Mouse (Mus musculus) urinary bladder, postnatal 14 days (tissue): ENCODE measurements at regions not wholly inside any gene's neighbourhood (a gene's known extent, or its start where the extent isn't known, plus 50 kb on each side); places are given as distances from the start of the nearest gene placed in this dataset.

Experiments
- DNase-seq: peaks from one replicate; pipeline ENCODE4 v3.0.0; 2021; ENCODE audit warnings: low spot score

DNA sequence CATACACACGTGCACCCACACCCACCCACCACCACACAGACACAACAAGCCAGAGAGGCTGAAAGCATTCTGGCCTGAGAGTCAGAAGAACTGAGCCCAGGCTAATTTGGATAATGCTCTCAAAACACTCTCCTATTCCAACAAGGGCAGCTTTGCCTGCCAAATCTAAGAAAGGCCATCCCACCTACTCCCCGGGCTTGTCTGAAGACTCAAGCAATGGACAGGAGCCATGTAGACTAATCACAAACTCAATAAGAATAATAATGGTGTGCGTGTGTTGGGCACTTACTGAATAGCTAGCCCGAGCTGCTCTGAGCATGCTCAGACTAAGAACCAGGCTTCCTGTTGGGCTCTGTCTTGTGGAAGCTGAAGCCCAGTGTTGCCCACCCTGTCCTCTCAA lies 108.8 kb upstream of the Tle3 start:
- DNase-seq = no peak

DNA sequence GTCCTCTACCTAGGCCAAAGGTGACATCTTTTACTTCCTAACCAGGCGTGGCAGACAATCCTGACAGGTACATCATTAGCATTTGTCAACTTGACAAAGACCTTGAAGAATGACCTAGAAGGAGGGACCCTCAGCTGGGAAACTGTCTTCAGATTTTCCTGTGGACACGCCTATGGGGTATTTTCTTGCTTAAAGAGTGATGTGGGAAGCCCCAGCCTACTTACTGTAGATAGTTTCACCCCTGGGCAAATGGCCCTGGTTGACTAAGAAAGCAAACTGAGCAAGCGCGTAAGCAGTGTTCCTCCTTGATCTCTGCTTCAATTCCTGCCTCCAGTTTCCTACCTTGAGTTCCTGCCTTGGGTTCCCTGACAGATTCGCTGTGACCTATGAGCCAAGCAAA lies 106.7 kb upstream of the Tle3 start:
- DNase-seq = no peak

DNA sequence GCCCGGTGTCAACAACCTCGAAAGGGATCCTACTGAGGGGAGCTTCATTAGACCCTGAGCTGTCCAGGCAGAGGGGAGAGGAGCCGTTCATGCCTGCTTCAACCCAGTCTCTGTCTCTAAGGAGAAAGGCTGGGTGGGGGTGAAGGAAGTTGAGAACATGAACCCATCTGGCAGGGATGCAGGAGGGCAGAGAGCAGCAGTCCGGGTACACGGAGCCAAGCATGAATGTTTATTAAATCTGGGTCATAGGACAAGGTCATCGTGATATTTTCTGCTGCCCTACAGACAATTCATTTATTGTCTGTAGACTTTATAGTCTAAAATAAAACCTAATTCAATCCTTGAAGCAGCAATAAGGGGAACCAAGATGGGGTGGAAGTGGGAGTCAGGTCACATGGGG lies 105.2 kb upstream of the Tle3 start:
- DNase-seq = no peak

DNA sequence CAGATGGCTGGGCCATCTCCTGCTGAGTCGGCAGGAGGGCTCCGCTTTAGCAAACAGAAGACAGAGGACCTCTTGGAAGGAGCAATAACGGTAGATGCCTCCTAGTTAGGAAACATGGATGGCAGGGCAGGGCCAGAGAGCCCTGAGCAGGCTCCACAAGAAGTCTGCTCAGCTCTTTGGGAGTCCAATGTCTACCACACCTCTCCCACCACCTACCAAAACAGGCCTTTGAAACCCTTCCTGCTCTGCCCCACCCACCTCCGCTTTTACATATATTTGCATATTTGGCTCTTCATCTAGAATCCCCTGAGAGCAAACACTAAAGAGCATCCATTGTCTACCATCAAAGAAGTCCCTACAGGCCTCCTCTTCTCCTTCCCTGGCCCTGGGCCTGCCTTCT lies 104.6 kb upstream of the Tle3 start:
- DNase-seq = no peak

DNA sequence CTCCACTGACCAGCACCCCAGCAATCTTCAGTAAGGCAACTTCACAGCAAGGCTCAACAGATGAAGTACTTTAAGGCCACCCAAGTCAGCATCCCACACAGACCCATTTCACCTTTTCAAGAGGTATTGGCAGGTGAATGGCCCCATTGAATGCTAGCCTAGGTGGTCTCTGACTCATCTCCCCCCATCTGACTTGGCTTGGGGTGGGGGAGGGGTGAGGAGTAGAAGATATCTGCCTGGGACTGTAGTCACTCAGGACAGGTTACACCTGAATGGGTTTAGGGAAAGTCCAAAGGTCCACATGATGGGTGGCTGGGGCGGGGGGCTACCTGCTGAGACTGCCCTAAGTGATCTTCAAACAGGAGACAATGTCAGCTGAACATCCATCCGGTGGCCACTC lies 104.0 kb upstream of the Tle3 start:
- no peak for DNase-seq

DNA sequence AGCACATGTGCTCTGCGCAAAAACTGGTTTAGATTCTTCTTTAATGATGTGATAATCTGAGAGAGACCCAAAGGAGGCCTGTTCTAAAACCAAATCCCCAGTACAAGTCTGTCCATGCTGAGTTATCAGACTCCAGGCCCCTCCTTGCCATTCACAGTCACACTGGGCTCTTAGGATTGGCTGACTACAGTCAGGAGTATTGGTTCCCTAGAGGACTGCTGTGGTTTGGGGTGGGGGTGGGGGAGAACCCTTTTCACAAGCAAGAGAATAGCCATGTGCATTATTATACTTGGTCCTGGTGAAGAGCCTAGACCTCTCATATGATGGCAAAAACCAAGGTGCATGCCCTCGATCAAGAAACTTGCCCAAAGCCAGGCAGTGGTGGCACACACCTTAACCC lies 103.5 kb upstream of the Tle3 start:
- DNase-seq = no peak

DNA sequence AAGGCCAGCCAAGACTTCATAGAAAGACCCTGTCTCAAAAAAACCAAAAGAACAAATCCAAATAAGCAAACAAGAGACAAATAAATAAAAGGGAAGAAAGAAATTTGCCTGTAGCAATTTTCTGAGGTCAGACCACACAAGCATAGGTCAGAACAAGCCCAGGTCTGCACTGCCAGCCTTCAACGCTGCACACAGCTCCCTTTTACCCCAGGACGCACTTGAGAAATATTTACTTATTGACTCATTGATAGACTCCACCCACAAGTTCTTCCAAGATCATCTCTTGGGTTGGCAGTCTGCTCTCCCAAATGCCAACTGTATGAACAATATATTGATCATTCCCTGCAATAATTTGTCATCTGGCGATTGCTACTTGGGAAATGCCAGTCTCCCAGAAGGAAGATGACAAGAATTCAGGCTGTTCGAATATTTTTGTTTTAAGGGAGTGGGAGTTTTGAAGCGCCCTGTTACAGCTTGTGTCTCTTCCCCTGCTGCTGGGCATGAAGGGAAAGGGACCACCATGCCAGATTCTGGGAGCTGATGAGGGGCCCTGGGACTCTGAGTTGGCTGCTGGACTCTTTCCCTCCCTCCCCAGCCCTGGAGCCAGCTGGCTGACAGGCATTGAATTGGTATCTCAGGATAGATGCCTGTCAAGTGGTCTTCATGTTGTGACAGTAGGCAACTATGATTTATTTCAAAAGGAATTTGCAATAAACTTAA lies 102.9 kb upstream of the Tle3 start:
- no peak for DNase-seq

DNA sequence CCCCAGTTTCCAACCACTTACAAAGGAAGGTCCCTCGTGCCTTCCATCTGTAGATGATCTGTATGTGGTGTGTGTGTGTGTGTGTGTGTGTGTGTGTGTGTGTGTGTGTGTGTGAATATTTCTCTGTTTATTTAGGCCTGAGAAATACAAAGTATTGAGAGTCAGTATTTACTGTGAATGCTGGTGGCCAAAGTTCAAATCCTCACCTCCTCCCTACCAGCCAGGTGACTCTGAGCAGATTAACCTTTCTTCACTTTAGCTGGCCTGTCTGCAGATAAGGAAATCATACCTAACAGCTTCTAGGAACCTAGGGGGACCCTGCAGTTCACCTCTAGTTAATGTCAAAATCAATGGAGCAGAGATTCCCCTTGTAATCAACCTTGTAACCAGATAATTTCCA lies 100.9 kb upstream of the Tle3 start:
- DNase-seq = no peak

DNA sequence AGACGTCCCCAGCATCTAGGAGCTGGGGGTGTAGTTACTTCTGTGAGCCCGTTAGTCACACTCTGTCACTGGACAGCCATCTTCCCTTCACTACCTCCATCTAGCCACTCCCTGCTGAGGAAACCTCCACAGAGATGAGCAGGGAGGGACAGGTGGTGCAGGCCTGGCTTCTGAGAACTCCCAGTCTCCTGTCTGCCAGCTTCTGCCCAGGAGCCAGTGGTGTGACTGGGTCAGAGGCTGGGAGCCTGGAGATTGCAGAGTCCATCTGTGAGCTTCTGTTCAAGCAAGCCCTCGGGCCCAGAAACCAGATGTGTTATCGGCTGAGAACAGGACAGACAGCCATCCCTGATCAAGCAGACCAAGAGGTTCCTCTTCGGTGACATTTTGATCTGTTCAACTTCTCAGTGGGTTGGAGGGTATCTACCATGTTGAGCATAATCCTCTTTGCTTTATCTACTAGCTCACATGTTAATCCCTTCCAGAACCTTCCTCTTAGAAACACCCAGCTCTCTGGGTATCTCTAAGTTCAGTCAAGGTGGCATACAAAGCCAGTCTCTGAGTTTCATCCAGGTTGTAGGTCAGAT lies 100.3 kb upstream of the Tle3 start:
- no peak for DNase-seq

DNA sequence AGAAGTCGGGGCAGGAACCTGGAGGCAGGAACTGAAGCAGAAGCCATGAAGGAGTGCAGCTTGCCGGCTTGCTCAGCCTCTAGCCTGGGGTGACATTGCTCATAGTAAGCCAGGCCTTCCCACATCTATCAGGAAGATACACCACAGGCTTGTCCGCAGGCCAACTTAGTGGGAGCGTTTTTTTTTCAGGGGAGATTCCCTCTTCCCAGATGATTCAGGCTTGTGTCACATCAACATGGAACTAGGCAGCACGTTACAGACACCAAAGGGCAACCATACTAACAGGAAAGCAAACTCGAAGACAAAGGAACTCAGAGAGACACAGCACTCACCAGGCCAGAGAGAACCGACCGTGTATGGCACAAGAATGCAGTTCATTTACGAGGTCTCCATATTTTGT lies 98.1 kb upstream of the Tle3 start:
- DNase-seq = no peak

DNA sequence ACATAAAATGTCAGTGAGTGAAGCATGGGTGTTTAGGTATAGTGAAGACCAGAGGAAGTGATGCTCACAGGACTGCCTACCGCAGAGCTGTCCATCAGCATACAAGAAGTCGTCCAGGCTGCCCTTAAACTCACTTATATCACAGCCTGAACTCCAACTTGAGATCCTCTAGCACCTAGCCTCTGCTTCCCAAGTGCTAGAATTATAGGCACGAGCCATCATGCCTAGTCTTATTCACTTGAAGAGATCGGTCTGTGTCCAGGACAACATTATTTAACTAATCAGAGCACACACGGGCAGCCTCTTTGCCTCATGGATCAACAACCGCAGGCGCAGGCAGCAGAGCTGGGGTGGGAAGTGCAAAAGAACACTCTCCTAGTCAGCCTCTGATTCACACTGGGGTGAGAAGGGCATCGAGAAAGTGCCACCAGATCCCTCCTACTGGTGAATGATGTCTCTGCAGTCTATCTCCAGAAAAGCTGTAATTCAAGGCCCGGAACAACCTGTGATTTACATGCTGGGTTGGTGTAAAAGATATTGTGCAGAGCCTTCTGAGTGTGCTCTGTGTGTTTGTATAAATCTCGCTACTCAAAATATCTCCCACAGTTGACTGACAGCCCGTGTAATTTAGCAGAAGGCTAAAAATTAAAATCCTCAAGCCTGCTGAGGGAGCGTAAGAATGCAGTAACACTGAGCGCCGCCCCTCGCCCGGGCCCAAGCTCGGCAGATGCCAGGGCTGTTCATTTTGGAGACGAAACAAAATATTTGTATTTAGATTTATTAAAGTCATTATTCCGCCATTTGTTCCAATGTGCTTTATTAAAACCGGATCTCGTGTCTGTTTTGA lies 94.6 kb upstream of the Tle3 start:
- peak; percentile 58 for DNase-seq

DNA sequence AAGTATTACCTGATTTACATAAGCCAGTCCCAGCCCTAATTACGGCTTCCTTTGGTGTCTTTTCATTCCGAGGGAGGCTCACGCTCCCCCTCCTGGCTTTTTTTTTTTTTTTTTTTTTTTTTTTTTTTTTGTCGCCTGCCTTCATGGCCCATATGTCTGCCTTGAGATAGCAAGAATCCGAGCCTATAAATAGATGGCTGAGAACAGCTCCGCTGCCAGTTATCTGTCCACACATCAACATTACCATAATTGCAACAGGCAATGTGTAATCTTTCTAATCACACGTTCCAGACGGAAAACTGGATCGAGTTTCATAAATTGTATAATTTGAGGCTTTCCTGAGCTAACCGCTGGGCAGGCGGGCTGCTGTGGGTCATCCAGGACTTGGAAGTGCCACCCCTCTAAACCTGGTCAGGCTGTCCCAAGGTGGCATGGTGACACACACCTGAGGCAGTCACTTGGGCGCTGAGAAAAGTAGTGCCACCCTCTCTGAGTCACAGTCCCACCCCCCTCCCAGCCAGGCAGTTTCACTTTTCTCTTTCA lies 93.9 kb upstream of the Tle3 start:
- no peak for DNase-seq

DNA sequence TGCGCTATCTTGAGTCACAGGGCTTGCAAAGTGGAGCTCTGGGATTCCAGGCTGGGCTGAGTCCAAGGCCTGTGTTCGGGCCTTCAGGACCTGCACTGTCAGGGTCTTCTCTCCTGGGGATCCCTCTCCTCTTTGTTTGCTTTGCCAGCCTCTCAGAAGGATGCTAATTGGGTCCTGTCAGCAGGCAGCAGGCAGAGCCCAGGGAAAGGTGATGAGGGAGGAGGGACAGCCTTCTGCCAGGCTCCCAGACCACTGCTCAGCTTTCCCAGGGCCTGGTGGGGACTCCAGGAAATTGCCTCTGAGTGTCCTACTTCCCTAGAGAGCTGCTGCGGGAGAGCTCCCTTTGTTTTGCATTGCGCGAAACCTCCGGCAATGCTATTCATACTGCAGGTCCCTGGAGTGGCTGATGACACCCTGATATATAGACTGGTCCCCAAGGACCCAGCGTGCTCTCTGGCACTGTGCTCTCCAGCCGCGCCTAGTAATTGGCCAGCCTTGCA lies 93.1 kb upstream of the Tle3 start:
- no peak for DNase-seq

DNA sequence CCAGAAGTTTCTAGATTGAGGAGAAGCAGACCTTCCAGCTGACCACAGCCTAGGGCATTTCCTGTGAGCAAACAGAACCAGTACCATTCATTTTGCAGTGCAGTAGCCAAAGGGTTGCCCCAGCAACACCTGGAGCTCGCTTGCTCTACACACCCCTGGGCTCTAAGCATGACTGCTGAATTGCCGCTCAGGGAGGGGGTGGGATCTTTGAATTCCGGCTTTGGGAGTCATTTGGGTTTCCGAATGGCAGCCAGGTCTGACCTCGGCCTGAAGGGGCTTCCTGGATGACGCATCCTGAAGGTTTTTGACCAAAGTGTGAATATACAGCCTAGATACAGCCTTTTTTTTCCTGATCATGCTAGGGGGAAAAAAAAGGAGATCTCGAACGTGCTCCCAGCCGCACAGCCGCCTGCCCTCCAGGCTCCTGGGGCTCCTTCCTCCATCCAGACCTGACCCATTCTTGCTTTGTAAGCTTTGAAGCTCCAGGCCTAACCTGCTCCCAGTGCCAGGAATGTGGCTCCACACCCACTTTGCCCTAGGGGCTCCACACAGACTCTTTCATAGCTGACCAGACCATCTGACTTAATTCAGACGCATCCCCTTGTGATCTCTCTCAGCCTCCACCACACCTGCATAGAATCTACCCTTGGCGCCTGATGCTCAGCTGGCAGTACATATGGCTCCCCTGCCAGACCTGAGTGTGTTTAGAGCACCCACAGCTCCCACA lies 91.1 kb upstream of the Tle3 start:
- DNase-seq = no peak

DNA sequence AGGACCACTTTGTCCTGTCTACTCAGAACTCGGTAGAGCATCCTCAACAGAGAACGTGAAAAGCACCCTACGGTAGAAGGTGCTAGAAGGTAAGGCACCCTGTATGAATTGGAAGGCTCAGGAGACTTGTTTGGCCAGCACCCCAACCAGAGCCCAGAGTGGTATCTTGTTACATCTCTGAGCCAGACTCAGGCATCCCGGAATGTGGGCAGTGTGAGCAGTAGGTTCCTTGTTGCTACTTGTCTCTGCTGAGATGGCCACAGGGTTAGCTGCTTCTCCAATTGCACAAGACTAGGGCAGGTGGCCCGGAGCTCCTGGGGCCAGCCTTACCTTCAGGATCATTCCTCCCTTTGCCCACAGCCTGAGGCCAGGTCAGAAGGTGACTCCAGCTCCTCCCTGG lies 88.9 kb upstream of the Tle3 start:
- peak; percentile 67 for DNase-seq

DNA sequence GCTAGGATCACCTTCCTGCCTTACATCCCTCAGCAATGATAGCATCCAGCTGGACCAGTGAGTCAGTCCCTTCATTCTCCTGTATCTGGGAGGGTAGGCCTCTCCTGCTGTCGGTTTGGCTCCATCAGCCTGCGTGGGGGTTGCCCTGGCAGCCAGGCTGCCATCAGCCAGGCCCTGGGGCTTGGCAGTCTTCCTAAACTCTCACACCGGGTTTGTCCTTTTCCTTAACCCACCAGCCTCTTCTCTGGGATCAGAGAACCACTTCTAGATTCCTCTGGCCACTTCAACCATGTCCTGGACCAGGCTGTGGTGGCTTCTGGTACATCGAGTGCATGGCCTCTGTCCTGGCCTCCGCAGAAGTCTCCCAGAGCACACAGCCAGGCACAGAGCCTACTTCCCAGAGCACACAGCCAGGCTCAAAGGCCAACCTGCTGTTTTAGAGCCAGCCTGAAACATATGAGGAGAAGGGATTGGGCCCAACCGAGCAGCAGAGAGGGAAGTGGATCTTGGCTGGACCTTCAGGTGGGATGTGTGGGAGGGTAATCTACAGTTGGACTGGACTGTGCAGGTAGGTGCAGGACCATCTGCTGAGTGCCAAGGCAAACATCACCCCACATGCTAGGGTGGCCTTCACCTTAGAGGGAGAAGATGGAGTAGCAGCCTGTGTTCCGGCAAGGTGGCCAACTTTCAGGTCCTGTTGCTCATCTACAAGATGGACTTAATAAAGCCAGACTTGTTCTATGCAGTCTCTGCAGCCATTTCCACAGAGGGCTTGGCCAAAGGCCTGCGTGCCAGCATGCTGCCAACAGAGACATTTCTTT lies 87.8 kb upstream of the Tle3 start:
- no peak for DNase-seq

DNA sequence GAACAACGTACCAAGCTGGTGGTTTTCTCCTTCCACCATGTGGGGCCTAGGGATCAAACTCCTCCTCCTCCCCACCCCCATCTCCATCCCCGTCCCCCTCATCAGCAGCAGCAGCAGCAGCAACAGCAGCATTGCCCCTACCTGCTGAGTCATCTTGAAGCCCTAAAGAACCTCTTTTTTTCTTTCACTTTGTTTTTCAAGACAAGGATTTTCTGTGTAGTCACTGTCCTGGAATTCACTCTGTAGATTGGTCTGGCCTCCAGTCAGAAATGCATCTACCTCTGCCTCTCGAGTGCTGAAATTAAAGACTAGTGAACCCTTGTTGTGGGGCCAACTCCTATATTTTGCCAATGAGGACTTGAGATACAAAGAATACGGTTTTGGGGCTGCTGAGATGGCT lies 85.6 kb upstream of the Tle3 start:
- no peak for DNase-seq

DNA sequence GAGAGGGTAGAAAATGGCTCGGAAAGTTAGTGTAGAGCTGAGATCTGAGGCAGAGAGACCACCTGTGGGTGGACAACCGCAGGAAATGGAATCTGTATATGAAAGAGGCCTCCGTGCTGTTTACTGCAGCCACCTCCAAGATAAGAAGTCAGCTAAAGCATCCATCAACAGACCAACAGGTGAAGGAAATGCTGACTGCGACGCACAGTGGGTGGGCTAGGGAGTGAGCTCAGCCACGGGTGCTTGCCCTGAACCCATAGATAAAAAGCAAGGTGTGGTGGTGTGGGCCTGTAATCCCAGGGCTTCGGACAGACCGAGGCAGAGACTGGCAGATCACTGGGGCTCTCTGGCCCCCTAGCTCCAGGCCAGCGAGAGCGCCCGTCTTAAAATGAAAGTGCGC lies 83.0 kb upstream of the Tle3 start:
- DNase-seq = no peak

DNA sequence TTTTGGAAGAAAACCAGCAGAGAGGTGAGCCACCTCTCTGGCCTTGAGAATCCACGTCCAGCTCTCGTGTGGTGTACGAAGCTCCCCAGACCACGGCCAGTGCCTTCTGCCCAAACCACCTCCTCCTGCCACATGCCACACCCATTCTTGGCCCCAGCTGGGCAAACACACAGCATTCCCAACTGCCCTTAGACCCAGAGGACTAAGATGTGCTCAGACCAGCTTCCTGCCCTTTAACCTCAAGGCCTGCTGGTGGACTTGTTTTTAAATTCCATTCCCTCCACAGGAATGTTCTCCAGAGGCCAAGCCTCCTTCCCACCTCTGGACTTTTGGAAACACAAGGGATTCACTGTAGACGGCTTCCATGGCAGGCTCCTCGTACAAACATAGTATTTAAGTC lies 82.5 kb upstream of the Tle3 start:
- DNase-seq = peak; percentile 61

DNA sequence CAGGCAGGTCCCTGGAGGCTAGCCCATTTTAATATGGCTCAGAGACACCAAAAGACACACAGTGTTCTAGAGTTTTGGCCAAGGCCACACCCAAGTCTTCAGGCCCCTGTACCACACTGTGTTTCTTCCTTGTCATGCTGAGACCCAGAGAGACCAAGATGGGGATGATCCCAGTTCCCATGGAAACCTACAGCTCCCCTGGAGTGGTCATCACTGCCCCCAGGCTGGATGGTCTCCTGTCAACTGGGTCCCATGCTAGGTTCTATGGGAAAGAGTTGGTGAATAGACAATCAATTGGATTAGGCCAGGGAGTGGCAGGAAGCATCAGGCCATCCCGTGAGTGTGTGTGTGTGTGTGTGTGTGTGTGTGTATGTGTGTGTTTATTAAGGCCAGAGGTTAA lies 80.5 kb upstream of the Tle3 start:
- no peak for DNase-seq

DNA sequence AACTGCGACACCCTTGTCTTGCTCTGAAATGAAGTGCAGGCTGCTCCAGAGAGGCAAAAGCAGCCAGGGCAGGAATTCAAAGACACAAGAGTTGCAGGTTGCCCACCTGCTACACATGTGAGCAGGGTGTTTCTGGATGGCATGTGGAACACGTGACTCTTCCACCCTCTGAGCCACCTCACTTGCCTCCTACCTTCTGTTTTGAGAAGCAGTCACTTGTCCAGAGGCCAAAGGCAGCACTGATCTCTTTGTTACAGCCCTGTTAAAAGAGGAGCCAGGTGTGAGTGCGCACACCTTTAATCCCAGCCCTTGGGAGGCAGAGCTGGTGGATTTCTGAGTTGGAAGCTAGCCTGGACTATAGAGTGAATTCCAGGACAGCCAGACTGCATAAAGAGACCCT lies 79.7 kb upstream of the Tle3 start:
- no peak for DNase-seq
